Mouse (Mus musculus): ENCODE results near the gene Arid3c. TPM values are rescaled to one million over a fixed set of nuclear protein-coding genes. Genes with fewer than 3 reads are reported as not detected.

Gene Arid3c
- polyA plus RNA-seq, 1 experiment from 2014 or later: 0.12 TPM

GRCm38 (mm10) chr4:41678863-41679262 is 52.1 kb downstream of the Arid3c start:
- Histone ChIP-seq H3K4me1 (ENCODE audit: control insufficient read depth, insufficient read depth, low read length) (peaks cover 61% of the 10 kb centered on the region), H3K9me3 (ENCODE audit: control insufficient read depth, low read length) (no peaks in the 10 kb centered on the region), H3K36me3 (ENCODE audit: control insufficient read depth, insufficient read depth, low read length) (peaks cover 8% of the 10 kb centered on the region; the same call in 1 of the 2 replicates), H3K27me3 (ENCODE audit: control insufficient read depth, insufficient read depth, low read length) (no peaks in the 10 kb centered on the region), H3K9ac (ENCODE audit: low read depth, low read length) (no peak overlapping the region; the same call in 1 of the 2 replicates), H3K4me2 (replicated peaks; ENCODE audit: low read depth, low read length) (no peak overlapping the region), H3K27ac (ENCODE audit: low read depth, low read length) (peak overlapping the region; percentile 71; the same call in 1 of the 2 replicates), H3K4me3 (ENCODE audit: low read length) (no peak overlapping the region)
- WGBS: 55% methylated on average over 6 of the region's 6 CpGs
- ATAC-seq (ENCODE audit: low FRiP score, low TSS enrichment): no peak

GRCm38 (mm10) chr4:41677006-41677629 is 53.8 kb downstream of the Arid3c start:
- H3K27ac ChIP-seq (ENCODE audit: low read depth, low read length): peak overlapping the region; percentile 32; the same call in 1 of the 2 replicates

GRCm38 (mm10) chr4:41676248-41677005 is 54.5 kb downstream of the Arid3c start:
- no peaks in the 10 kb centered on the region for H3K27me3 ChIP-seq (ENCODE audit: control insufficient read depth, insufficient read depth, low read length)
- H3K9ac ChIP-seq (ENCODE audit: low read depth, low read length): no peak overlapping the region
- peaks cover 69% of the 10 kb centered on the region for H3K4me1 ChIP-seq (ENCODE audit: control insufficient read depth, insufficient read depth, low read length)
- peaks cover 8% of the 10 kb centered on the region; the same call in 1 of the 2 replicates for H3K36me3 ChIP-seq (ENCODE audit: control insufficient read depth, insufficient read depth, low read length)
- no peak overlapping the region for H3K4me3 ChIP-seq (ENCODE audit: low read length)
- 56% methylated on average over 17 of the region's 17 CpGs for WGBS
- no peak overlapping the region for H3K27ac ChIP-seq (ENCODE audit: low read depth, low read length)
- H3K4me2 ChIP-seq (replicated peaks; ENCODE audit: low read depth, low read length): no peak overlapping the region; the same call in 1 of the 2 replicates
- H3K9me3 ChIP-seq (ENCODE audit: control insufficient read depth, low read length): no peaks in the 10 kb centered on the region
- no peak for ATAC-seq (ENCODE audit: low FRiP score, low TSS enrichment)

More at GRCm38 (mm10) chr4:41677006-41677629, 53.8 kb downstream of the Arid3c start:
- ATAC-seq (ENCODE audit: low FRiP score, low TSS enrichment): peak; percentile 58
- Histone ChIP-seq H3K36me3 (ENCODE audit: control insufficient read depth, insufficient read depth, low read length) (peaks cover 8% of the 10 kb centered on the region; the same call in 1 of the 2 replicates), H3K9ac (ENCODE audit: low read depth, low read length) (no peak overlapping the region), H3K9me3 (ENCODE audit: control insufficient read depth, low read length) (no peaks in the 10 kb centered on the region), H3K27me3 (ENCODE audit: control insufficient read depth, insufficient read depth, low read length) (no peaks in the 10 kb centered on the region), H3K4me2 (replicated peaks; ENCODE audit: low read depth, low read length) (peak overlapping the region; percentile 10; the same call in 1 of the 2 replicates), H3K4me3 (ENCODE audit: low read length) (no peak overlapping the region), H3K4me1 (ENCODE audit: control insufficient read depth, insufficient read depth, low read length) (peaks cover 64% of the 10 kb centered on the region)
- WGBS: 31% methylated on average over 13 of the region's 13 CpGs

Other genes with a start within 250 kb of the Arid3c start
- gene AI464131, start 228.1 kb downstream of the Arid3c start, polyA plus RNA-seq (2014; fragmentation: Nextera tagmentation; extraction: Ambion mirVana): 3.8 and 8.9 TPM in 2 replicates
- 0.93 and 1.0 TPM in 2 replicates for gene 1110017D15Rik, start 213.8 kb downstream of the Arid3c start, polyA plus RNA-seq (2014; fragmentation: Nextera tagmentation; extraction: Ambion mirVana)
- gene Fam219a, start 161.6 kb downstream of the Arid3c start, polyA plus RNA-seq (2014; fragmentation: Nextera tagmentation; extraction: Ambion mirVana): 2.2 and 2.7 TPM in 2 replicates
- 2.2 and 2.4 TPM in 2 replicates for gene Dnaic1, start 161.4 kb downstream of the Arid3c start, polyA plus RNA-seq (2014; fragmentation: Nextera tagmentation; extraction: Ambion mirVana)
- 23.2 and 23.5 TPM in 2 replicates for gene Enho, start 90.8 kb downstream of the Arid3c start, polyA plus RNA-seq (2014; fragmentation: Nextera tagmentation; extraction: Ambion mirVana)
- 16.6 and 31.5 TPM in 2 replicates for gene Cntfr, start 34.1 kb downstream of the Arid3c start, polyA plus RNA-seq (2014; fragmentation: Nextera tagmentation; extraction: Ambion mirVana)
- gene Il11ra1, start 31.2 kb downstream of the Arid3c start, polyA plus RNA-seq (2014; fragmentation: Nextera tagmentation; extraction: Ambion mirVana): 122 and 125 TPM in 2 replicates
- 86.2 and 91.3 TPM in 2 replicates for gene Rpp25l, start 17.6 kb downstream of the Arid3c start, polyA plus RNA-seq (2014; fragmentation: Nextera tagmentation; extraction: Ambion mirVana)
- gene Dctn3, start 8.0 kb downstream of the Arid3c start, polyA plus RNA-seq (2014; fragmentation: Nextera tagmentation; extraction: Ambion mirVana): 107 and 114 TPM in 2 replicates
- gene Galt, start 24.1 kb upstream of the Arid3c start, polyA plus RNA-seq (2014; fragmentation: Nextera tagmentation; extraction: Ambion mirVana): 35.0 and 42.1 TPM in 2 replicates
- 80.8 and 92.2 TPM in 2 replicates for gene Sigmar1, start 25.0 kb upstream of the Arid3c start, polyA plus RNA-seq (2014; fragmentation: Nextera tagmentation; extraction: Ambion mirVana)
- 36.5 and 42.3 TPM in 2 replicates for gene Ccl27a, start 43.1 kb upstream of the Arid3c start, polyA plus RNA-seq (2014; fragmentation: Nextera tagmentation; extraction: Ambion mirVana)
- gene Gm21541, start 172.5 kb upstream of the Arid3c start, polyA plus RNA-seq (2014; fragmentation: Nextera tagmentation; extraction: Ambion mirVana): not detected in 2 replicates
- gene Gm20878, start 210.4 kb upstream of the Arid3c start, polyA plus RNA-seq (2014; fragmentation: Nextera tagmentation; extraction: Ambion mirVana): 1.3 and 1.8 TPM in 2 replicates
- gene Fam205a4, start 234.9 kb upstream of the Arid3c start, polyA plus RNA-seq (2014; fragmentation: Nextera tagmentation; extraction: Ambion mirVana): 0.24 TPM in 1 of 2 replicates, not detected in the other